Mouse (Mus musculus): ENCODE results near the gene Smndc1. TPM values are rescaled to one million over a fixed set of nuclear protein-coding genes. Genes with fewer than 3 reads are reported as not detected.

Smndc1 gene
- polyA plus RNA-seq, 1 experiment from 2014 or later = 46.7 TPM

GRCm38 (mm10) chr19:53360265-53360958 is 30.0 kb downstream of the Smndc1 start:
- Histone ChIP-seq H3K4me3 (replicated peaks) (no peak overlapping the region), H3K4me2 (no peak overlapping the region), H3K27me3 (no peaks in the 10 kb centered on the region), H3K9ac (replicated peaks) (no peak overlapping the region), H3K9me3 (no peaks in the 10 kb centered on the region), H3K27ac (no peak overlapping the region), H3K4me1 (replicated peaks) (peaks cover 20% of the 10 kb centered on the region), H3K36me3 (peaks cover 5% of the 10 kb centered on the region; the same call in 1 of the 2 replicates)
- 78% methylated on average over 8 of the region's 8 CpGs for WGBS
- ATAC-seq (ENCODE audit: insufficient number of reproducible peaks, insufficient read depth, low FRiP score, low TSS enrichment, low read depth) = no peak

DNA sequence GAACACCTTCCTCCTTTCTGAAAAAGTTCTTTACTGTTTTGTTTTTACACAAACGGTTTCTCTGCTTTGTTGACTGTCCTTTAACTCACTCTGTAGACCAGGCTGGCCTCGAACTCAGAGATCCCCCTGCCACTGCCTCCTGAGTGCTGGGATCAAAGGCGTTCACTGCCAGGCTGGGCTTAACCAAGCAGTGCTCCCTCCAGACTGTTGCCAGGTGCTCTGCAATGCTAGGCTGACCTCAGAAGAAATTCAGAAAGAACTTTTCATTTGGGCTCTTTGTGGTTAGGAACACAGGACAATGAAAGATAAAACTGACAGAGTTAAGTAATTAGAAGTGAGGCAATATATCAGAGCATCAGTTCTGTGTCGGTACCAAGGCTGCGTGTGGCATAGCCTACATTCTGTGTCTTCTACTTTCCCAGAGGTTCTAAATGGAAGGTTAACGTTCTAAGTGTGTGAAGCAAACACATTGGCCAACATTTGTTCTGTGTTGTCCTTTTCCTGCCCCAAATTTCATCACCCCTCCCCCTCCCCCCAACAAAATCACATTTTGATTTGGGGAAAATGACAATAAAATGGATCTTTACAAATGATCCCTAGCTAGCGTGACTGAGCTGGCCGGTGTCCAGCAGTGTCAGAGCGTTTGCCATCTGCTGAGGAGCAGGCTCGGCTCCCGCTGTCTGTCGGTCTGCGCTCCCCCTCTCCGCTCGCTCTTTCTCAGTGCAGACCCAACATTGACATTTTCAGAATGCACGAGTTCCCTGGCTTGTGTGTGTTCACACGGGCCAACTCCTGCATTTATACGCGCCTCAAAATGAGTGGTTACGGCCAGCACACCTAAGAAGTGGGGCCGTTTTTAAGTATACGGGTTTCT is 31.0 kb downstream of the Smndc1 start:
- 74% methylated on average over 22 of the region's 22 CpGs for WGBS

GRCm38 (mm10) chr19:53355065-53355464 is 35.3 kb downstream of the Smndc1 start:
- Histone ChIP-seq H3K36me3 (peaks cover 20% of the 10 kb centered on the region), H3K27ac (no peak overlapping the region), H3K4me1 (replicated peaks) (peaks cover 10% of the 10 kb centered on the region), H3K4me3 (replicated peaks) (no peak overlapping the region), H3K4me2 (no peak overlapping the region), H3K9ac (replicated peaks) (no peak overlapping the region), H3K27me3 (no peaks in the 10 kb centered on the region), H3K9me3 (no peaks in the 10 kb centered on the region)
- WGBS = 84% methylated on average over 16 of the region's 16 CpGs
- no peak for ATAC-seq (ENCODE audit: insufficient number of reproducible peaks, insufficient read depth, low FRiP score, low TSS enrichment, low read depth)

More for the DNA sequence above, 31.0 kb downstream of the Smndc1 start:
- H3K27ac ChIP-seq = 0 out of 2 replicates have a peak overlapping the region, but pooled peaks have one; percentile 31
- no peaks in the 10 kb centered on the region for H3K27me3 ChIP-seq
- no peaks in the 10 kb centered on the region for H3K9me3 ChIP-seq
- no peak overlapping the region for H3K9ac ChIP-seq (replicated peaks)
- H3K36me3 ChIP-seq = peaks cover 9% of the 10 kb centered on the region
- ATAC-seq (ENCODE audit: insufficient number of reproducible peaks, insufficient read depth, low FRiP score, low TSS enrichment, low read depth) = no peak
- peaks cover 10% of the 10 kb centered on the region for H3K4me1 ChIP-seq (replicated peaks)
- no peak overlapping the region for H3K4me2 ChIP-seq
- H3K4me3 ChIP-seq (replicated peaks) = no peak overlapping the region

GRCm38 (mm10) chr19:53354271-53355000 is 35.9 kb downstream of the Smndc1 start:
- Histone ChIP-seq H3K4me1 (replicated peaks) (peaks cover 3% of the 10 kb centered on the region; the same call in 1 of the 2 replicates), H3K9me3 (no peaks in the 10 kb centered on the region), H3K4me3 (replicated peaks) (no peak overlapping the region), H3K27me3 (no peaks in the 10 kb centered on the region), H3K36me3 (peaks cover 20% of the 10 kb centered on the region), H3K9ac (replicated peaks) (no peak overlapping the region), H3K27ac (no peak overlapping the region), H3K4me2 (no peak overlapping the region)
- ATAC-seq (ENCODE audit: insufficient number of reproducible peaks, insufficient read depth, low FRiP score, low TSS enrichment, low read depth) = no peak
- 79% methylated on average over 7 of the region's 7 CpGs for WGBS

DNA sequence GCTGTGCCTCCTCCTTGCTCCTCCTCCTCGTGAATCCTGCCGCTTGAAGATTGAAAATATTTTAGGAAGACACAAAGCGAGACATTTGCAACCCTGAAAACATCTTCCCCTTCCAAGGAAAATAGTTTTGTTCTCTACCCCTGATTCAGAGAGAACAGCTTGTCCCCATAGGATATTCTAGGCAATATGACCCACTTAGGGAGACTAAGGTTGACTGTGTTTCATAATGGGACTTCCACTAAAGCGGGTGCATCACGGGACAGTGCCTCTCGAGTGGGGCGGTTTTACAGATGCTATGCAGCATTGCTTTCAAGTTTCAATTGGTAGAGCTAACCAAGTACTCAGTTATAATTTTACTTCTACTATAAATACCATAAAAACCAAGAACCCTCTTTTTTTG is 36.5 kb downstream of the Smndc1 start:
- Histone ChIP-seq H3K27ac (no peak overlapping the region), H3K27me3 (no peaks in the 10 kb centered on the region), H3K4me3 (replicated peaks) (no peak overlapping the region), H3K36me3 (peaks cover 20% of the 10 kb centered on the region), H3K9me3 (no peaks in the 10 kb centered on the region), H3K4me1 (replicated peaks) (no peaks in the 10 kb centered on the region), H3K4me2 (no peak overlapping the region), H3K9ac (replicated peaks) (no peak overlapping the region)
- WGBS = 89% methylated on average over 7 of the region's 7 CpGs
- no peak for ATAC-seq (ENCODE audit: insufficient number of reproducible peaks, insufficient read depth, low FRiP score, low TSS enrichment, low read depth)

- H3K4me1 ChIP-seq (replicated peaks) = peaks cover 35% of the 10 kb centered on the region
- no peaks in the 10 kb centered on the region for H3K27me3 ChIP-seq
- peaks cover 17% of the 10 kb centered on the region for H3K36me3 ChIP-seq
- ATAC-seq (ENCODE audit: insufficient number of reproducible peaks, insufficient read depth, low FRiP score, low TSS enrichment, low read depth) = no peak
- WGBS = 59% methylated on average over 14 of the region's 14 CpGs
- H3K4me3 ChIP-seq (replicated peaks) = no peak overlapping the region
- no peak overlapping the region for H3K4me2 ChIP-seq
- no peak overlapping the region for H3K27ac ChIP-seq
- no peaks in the 10 kb centered on the region for H3K9me3 ChIP-seq
- no peak overlapping the region for H3K9ac ChIP-seq (replicated peaks)
Observed at GRCm38 (mm10) chr19:53345766-53346165, 44.6 kb downstream of the Smndc1 start.

DNA sequence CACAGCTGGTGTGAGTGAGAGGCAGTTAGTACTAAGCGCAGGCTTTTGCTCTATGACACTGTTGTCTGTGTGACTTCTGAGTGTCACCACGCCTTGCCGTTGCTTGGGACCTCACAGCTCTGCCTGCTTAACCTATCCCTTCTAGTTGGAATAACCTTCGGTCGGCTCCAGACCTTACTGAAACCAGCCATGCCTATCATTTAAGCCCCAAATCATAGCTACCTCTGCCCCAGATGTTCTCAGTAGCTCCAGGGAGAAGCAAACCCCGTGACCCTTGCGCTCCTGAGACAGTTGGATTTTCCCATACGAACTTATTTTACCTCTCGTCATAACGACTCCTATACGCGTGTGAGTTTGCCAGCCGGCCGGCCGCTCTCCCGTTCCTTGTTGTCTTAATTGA is 46.3 kb downstream of the Smndc1 start:
- 0 out of 2 replicates have a peak overlapping the region, but pooled peaks have one; percentile 9 for H3K4me2 ChIP-seq
- peaks cover 15% of the 10 kb centered on the region for H3K36me3 ChIP-seq
- H3K4me3 ChIP-seq (replicated peaks) = no peak overlapping the region
- no peaks in the 10 kb centered on the region for H3K27me3 ChIP-seq
- H3K9ac ChIP-seq (replicated peaks) = no peak overlapping the region
- 68% methylated on average over 16 of the region's 16 CpGs for WGBS
- no peak overlapping the region for H3K27ac ChIP-seq
- ATAC-seq (ENCODE audit: insufficient number of reproducible peaks, insufficient read depth, low FRiP score, low TSS enrichment, low read depth) = no peak
- no peaks in the 10 kb centered on the region for H3K9me3 ChIP-seq
- H3K4me1 ChIP-seq (replicated peaks) = peaks cover 35% of the 10 kb centered on the region

DNA sequence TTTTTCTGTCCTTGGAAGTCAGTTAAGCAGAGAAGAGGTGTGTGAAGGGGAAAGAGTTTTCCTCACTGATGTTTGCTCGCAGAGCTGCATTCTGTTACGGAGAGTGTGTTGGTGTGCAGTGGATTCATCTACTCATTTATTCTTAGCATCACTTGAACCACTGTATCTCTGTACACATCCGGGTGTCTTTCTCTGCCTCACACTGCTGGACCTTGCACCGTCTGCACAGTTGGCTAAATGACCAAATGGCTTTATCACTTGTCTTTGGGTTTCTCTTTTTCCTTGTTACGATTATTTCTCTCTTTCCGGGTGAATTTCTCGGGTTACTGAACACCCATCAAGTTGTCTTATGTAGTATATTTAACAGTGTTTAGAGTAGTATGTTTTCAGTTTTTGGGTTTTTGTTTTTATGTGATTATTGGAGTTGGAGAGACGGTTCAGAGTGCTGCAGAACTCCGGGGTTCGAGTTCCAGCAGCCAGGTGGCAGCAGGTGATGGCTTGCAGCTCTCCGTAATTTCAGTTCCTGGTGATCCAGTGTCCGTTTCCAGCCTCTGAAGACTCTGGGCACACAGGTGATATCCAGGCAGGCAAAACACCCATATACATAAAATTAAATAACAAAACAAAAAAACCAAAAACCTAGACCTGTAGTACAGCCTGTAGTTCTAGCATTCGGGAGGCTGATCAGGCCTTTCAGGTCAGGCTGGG is 47.0 kb downstream of the Smndc1 start:
- Histone ChIP-seq H3K9ac (replicated peaks) (no peak overlapping the region), H3K36me3 (peaks cover 15% of the 10 kb centered on the region), H3K27ac (no peak overlapping the region), H3K4me2 (no peak overlapping the region), H3K4me3 (replicated peaks) (no peak overlapping the region), H3K9me3 (no peaks in the 10 kb centered on the region), H3K27me3 (no peaks in the 10 kb centered on the region), H3K4me1 (replicated peaks) (peaks cover 34% of the 10 kb centered on the region)
- 85% methylated on average over 13 of the region's 13 CpGs for WGBS
- ATAC-seq (ENCODE audit: insufficient number of reproducible peaks, insufficient read depth, low FRiP score, low TSS enrichment, low read depth) = no peak

DNA sequence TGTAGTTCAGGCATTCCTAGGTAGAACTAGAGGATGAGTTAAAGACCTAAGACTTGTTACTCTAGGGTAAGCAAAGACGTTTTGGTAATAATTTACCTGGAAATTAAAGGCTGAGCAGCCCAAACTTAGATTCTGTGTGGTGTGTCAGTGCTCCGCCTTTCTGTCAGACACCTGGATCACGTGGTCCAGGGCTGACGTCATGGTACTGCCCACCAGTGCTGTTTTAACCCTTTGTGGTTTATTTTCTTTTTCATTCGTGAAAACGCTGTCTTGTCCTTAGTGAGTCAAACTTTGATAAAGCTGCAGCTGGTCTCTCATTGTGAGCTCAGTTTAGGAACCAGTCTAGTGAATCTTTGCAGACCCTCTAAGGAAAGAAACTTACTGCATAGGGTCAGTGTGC is 50.0 kb downstream of the Smndc1 start:
- Histone ChIP-seq H3K27ac (no peak overlapping the region), H3K9me3 (no peaks in the 10 kb centered on the region), H3K4me3 (replicated peaks) (no peak overlapping the region), H3K27me3 (no peaks in the 10 kb centered on the region), H3K4me2 (no peak overlapping the region), H3K9ac (replicated peaks) (no peak overlapping the region), H3K4me1 (replicated peaks) (peaks cover 24% of the 10 kb centered on the region), H3K36me3 (peaks cover 23% of the 10 kb centered on the region)
- no peak for ATAC-seq (ENCODE audit: insufficient number of reproducible peaks, insufficient read depth, low FRiP score, low TSS enrichment, low read depth)
- 26% methylated on average over 6 of the region's 6 CpGs for WGBS

DNA sequence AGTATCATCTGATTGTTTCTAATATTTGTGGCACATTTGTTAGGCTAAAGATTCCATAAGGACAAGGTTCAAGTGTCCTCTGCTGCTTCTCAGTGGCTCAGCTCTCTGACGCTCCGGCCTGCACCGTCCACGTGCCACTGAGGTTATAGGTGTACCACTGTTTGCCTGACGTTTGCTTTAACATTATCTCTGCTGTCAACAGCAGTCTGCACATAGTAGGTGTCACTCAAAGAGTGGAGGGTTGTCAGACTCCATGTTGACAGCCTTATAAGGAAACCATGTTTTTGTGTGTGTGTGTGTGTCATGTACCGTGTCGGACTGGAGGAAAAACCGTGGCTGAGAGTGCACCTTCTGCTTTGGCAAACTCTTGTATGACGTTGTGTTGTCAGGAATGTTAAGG is 55.1 kb downstream of the Smndc1 start:
- Histone ChIP-seq H3K27me3 (no peaks in the 10 kb centered on the region), H3K9ac (replicated peaks) (no peak overlapping the region), H3K4me1 (replicated peaks) (peaks cover 11% of the 10 kb centered on the region), H3K4me3 (replicated peaks) (no peak overlapping the region), H3K36me3 (peaks cover 59% of the 10 kb centered on the region), H3K4me2 (no peak overlapping the region), H3K9me3 (0 out of 2 replicates have a peak, but pooled peaks cover 3% of the 10 kb centered on the region), H3K27ac (no peak overlapping the region)
- 93% methylated on average over 9 of the region's 9 CpGs for WGBS
- no peak for ATAC-seq (ENCODE audit: insufficient number of reproducible peaks, insufficient read depth, low FRiP score, low TSS enrichment, low read depth)
